Mouse (Mus musculus) c-Kit-positive CD71-positive TER-119-positive erythroid progenitor cells, embryonic 14.5 days (primary cell): ENCODE data around the gene Runx1.

Experiments used
- DNase-seq: peaks from one replicate; pipeline ENCODE4 v3.0.0-alpha.2; 2013; ENCODE audit warnings: low spot score

Gene Runx1

GRCm38 (mm10) chr16:92794197-92794596 is 31.8 kb downstream of the Runx1 start:
- no peak for DNase-seq

DNA sequence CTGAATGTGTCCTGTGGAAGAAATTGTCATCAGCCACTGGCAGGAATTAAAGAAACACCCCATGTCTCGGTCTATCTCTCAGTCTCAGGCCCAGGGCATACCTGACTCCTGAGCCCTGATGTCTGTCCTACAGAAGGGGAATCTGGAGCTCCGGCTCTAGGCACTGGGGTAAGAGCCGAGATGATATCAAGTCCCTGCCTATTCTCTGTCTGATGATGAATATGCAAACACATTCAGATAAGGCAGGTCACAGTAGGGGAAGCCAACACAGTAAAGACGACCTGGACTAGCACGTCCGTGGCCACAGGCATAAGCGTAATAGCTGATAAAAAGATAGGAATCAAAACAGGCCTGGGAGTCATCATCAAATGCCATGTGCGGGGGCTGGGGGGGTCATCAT is 32.2 kb downstream of the Runx1 start:
- DNase-seq: no peak

GRCm38 (mm10) chr16:92792905-92793304 is 33.0 kb downstream of the Runx1 start:
- no peak for DNase-seq

DNA sequence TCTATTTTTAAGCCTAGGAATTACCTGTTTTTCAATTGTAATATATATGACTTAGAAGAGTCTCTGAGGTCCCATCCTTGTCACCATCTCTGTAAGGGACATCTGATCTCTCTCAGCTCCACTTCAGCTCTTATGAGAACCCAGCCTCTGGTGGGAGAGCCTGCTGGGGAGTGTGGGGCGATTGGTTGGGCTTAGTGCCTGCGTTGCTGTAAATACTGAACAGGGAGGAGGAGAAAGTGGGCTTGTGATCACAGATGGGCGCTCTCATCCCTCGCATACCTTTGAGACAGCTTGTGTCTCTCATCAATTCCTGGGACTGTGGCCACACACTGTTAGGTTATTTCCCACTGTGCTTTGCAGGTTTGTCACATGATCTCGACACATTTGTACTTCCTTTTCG is 35.3 kb downstream of the Runx1 start:
- DNase-seq: no peak

GRCm38 (mm10) chr16:92789840-92790239 is 36.1 kb downstream of the Runx1 start:
- DNase-seq: no peak

DNA sequence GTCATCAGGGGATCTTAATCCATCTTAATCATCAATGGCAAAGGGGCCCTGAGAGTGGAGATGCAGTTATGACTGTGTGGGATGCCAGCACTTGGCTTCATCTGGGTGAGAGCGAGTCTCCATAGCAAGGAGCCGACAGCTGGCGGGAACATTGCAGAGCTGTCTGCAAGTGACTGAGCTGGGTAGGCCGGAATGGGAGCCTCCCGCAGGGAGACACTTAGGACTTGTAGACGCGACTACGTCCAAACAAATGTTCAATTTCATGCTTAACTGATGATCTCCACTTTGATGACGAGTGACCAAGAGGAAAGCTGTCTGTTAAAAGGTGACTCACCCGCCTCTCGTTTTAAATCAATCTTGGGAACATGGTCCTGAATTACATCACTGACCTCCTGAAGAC is 37.5 kb downstream of the Runx1 start:
- no peak for DNase-seq

DNA sequence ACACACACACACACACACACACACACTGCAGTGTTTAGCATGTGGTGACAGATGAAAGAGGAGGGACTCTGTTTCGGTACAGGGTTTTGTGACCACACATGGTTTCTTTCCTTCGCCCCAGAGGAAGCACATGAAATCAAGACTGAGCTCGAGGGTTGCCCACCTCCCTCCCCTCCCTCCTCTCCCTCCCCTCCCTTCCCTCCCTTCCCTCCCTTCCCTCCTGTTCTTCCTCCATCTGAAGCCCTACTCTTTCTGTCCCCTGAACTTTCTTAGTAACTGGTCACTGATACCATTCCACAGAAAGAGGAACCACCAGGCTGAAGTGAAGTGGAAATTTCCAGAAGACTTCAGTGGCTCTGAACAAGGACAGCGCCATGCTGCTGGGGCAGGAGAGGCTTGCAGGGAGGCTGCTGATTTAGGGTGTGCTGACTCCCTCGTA is 39.0 kb downstream of the Runx1 start:
- DNase-seq: no peak

DNA sequence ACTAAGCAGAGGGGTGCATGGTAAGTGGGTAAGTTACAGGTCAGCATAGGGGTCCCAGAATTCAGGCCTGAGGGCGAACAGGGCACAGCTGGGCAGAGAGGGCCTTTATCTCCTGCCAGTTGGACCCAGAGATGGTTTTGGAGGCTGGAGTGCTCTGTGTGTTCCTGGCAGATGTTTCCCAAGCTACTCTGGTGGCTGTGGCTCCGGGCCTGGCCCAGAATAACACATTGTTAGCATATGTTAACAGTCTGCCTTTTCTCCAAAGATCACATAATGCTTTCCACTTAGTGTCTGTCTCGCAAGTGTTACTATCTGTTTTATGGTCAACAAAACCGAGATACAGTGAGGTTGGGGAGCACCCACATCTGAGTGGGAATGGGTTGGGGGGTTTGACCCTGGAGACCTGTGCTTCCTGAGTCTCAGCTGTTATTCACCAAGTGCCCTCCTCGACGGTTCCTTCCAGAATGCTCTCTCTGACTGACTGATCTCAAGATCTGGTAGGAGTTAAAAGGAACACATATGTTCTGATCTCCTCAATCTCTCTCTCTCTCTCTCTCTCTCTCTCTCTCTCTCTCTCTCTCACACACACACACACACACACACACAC is 39.6 kb downstream of the Runx1 start:
- DNase-seq: no peak

DNA sequence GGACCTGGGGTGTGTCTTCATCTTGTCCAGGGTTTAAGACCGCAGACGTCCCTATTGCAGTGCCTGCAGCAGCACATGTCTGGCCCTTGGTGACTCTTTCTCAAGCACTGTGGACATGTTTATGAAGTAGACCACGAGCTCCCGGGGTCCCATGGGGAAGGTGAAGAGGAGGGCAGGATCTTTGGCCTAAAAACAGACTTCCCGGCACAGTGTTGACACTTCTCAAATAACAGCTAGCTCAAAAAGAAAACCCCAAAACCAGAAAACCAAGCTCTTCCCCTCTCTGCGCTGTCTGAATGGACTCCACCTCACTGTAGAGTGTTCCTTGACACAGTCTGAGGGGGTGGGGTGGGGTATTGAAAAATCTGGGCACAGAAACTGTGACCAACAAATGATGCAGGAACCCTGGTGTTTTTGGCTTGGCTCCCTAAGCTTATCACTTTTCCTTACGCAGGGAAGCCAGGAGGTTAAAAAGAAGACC is 42.3 kb downstream of the Runx1 start:
- DNase-seq: no peak

- DNase-seq: no peak
Measured at GRCm38 (mm10) chr16:92782408-92782807, 43.5 kb downstream of the Runx1 start.

- no peak for DNase-seq
Measured at GRCm38 (mm10) chr16:92779896-92780435, 46.0 kb downstream of the Runx1 start.

DNA sequence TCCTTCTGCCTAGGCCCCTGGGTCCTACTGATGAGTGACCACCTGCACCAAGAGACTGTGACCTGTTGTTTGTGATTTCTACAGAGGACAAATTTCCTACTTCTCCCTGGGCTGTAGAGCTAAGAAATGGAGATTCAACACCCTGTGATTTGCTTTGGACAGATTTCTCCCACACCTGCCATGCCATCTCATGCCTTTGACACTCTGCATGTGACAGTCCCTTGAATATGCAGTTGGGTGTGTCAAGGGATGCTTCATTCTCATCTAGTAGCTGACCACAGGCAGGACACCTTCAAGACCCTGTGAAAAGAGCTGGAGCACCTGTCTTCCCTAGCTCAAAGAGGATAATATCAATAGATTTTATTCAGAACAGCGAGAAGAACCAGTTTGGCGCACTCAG is 46.8 kb downstream of the Runx1 start:
- DNase-seq: no peak

- no peak for DNase-seq
Measured at GRCm38 (mm10) chr16:92778096-92778780, 47.7 kb downstream of the Runx1 start.

DNA sequence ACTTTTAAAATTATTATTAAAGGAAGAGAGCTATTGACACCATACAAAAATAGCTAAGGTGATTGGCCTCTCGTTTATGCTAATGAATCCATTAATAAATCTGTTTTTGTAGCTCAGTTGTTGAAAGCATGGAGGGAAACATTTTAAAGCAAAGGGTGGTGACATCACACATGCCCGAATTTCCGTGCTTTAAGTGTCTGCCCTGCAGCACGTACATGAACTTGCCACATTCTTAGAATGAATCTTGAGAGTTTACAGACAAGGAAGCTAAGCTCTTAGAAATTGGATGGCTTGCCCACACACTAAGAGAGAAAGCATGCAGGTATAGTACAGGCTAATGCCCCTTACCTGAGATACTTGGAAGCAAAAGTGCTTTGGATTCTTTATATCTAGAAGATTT is 58.1 kb downstream of the Runx1 start:
- no peak for DNase-seq

DNA sequence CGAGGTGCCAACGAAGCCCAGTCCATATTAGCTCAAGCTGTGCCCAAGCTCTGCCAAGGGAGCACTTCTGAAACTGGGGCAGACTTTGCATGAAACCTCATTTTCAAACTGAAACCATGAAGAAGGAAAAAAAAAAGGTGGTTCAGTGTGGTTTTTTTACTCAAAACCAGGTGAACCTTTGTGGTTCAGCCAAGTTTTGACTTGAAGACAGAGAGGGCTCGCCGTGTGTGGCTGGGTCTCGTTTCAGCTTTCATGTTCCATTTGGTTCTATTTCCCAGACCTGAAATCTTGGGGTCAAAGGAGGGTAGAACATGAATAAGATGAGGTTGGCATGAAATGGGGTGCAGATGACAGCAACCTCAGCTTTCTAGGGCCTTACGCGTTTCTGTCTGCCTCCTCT is 58.5 kb downstream of the Runx1 start:
- DNase-seq: no peak

DNA sequence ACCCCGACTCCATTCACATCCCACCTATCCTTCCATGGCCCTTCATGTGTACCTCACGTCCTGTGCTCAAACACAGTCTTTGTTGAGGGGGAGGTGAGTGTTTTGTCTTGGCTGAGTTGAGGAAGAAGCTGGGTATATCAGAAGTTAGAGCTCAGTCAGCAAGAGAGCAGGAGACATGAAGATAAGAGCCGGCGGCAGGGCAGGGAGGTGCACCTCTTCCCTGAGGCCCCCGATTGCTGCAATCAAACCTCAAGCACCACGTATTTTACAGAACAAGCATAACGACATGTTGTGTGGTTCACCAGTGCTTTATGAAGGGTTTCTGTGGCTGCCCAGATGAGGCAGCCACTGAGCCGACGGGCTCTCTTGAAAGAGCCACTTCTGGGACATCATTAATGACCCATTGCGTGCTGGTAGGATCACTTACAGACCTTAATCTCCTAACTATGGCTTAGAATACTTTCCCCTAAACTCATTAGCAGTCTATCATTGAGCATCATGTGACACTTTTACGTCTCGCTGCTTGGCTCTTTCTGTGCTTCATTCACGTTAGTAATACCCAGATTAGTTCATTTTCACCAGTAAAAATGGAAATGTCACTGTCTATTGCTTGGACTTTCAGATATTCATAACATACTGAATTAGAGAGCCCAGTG is 61.1 kb downstream of the Runx1 start:
- DNase-seq: peak; percentile 76

DNA sequence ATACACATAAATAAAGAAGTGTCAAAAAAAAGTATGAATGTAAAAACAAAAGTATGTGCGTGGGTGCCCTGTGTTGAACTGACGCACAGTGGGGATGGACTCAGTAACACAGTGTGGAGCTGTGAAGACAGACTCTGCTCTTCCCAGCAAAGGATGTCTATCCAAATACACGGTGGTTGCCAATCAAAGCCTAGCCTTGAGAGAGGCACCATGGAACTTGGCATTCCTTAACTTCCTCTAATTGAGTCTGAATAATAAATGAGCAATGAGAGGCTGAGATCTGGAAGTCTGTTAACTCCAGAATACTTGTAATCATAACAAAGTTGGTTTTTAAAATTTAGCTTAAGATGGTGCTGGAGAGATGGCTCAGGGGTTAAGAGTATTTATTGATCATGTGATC is 62.3 kb downstream of the Runx1 start:
- DNase-seq: no peak

DNA sequence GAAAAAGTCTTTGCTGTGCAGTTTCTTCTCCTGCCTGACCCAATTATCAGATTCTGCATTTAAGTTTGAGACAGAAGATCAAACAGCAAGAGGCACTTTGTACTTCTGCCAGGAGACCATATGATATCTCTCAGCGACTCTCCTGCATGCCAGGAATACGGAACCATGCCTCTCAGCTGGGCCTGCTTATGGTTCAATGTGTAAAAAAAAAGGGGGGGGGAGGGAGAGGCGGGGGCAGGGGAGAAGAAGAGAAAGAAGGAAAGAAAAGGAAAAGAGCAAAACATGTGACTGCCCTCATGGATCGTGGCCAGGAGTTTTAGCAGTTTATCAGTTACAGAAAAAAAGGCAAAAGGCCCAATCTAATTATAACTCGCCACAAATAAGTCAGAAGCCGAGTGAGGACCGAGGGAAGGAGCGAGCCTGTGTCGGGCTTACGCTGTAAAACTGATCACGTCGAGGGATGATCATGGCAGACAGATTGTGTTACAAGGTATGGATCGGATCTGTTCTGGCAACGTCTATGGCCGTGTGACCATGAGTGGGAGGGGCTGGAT is 63.9 kb downstream of the Runx1 start:
- no peak for DNase-seq

DNA sequence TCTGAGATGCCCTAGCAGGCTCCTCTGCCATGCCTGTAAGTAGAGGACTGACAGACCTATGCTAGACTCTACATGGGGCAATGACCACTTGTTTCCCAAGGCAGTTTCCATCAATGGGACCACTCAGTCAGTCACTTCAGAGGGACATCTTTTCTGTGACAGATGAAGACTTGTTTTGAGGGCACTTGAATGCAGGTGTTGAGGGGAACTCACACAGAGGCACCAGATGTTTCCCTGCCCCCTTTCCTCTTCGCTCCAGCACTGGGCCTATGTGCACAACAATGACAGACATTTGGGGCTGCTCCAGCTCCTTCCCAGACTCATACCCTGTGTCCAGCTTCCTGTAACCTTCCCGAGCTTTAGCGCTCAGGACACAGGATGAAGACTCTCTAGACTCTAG is 65.9 kb downstream of the Runx1 start:
- no peak for DNase-seq

- DNase-seq: peak; percentile 35
Measured at GRCm38 (mm10) chr16:92757564-92757963, 68.4 kb downstream of the Runx1 start.

- no peak for DNase-seq
Measured at GRCm38 (mm10) chr16:92753944-92754343, 72.0 kb downstream of the Runx1 start.

- no peak for DNase-seq
Measured at GRCm38 (mm10) chr16:92753139-92753538, 72.8 kb downstream of the Runx1 start.

- DNase-seq: no peak
Measured at GRCm38 (mm10) chr16:92748272-92748671, 77.7 kb downstream of the Runx1 start.
